Mouse (Mus musculus) left cerebral cortex, adult 2 months (tissue): Measurements from ENCODE around the gene Dbr1. TPM values are rescaled to one million over a fixed set of nuclear protein-coding genes. Genes with fewer than 3 reads are reported as not detected.
A peak's percentile ranks its signal among the peaks of the same experiment; 100 is the strongest.

Source experiments
- DNase-seq, 2 experiments: peaks; one replicate each; pipeline ENCODE4 v3.0.0; 2021 to 2022; ENCODE audit warnings: low spot score in 2 of 2, mixed read lengths in 1 of 2; ENCODE audit errors: extremely low spot score in 1 of 2
- H3K27ac ChIP-seq: fragments of 200-600 bp; 2 replicates; pipeline ENCODE4 v1.8.1; 2022
- H3K4me3 ChIP-seq: fragments of 200-600 bp; 2 replicates; pipeline ENCODE4 v1.8.1; 2022
- CTCF ChIP-seq: fragments of 200-600 bp; IDR thresholded peaks from 2 replicates; pipeline ENCODE4 v1.8.1; 2022; ENCODE audit warnings: antibody characterized with exemption, mild to moderate bottlenecking, moderate library complexity
- intact Hi-C: fragments of 180-260 bp; cut with DNase I; formaldehyde crosslinking; loops from one replicate; pipeline ENCODE4 v1.15.1; 2025
- total RNA-seq, 2 experiments: library from RNA; stranded (reverse); gene quantifications; 2 replicates each; pipeline ENCODE4 v1.2.3; 2021

Dbr1 gene
- total RNA-seq, 2 experiments from 2014 or later = 14.2 to 15.9 TPM

DNA sequence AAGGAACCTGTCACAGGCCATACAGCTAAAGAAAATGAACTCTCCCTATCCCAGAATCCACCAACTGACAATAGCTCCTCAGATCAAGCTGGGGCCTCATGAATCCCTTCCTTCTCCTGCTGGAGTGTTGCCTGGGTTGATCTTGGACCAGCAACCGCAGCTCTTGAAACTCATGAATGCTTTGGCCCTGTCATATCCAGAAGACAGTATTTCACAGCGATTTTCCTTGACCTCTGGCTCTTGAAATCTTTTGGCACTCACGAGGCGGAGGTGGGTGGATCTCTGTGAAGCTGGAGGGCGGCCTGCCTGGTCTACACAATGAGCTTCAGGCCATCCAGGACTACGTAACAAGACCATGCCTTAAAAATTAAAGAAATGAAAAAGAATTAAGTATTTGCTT is 48.5 kb downstream of the Dbr1 start:
- Histone ChIP-seq H3K4me3 (no peak overlapping the region), H3K27ac (no peak overlapping the region)
- intact Hi-C loops = no loop called here
- no peak for DNase-seq
- no peak for TF ChIP-seq CTCF

DNA sequence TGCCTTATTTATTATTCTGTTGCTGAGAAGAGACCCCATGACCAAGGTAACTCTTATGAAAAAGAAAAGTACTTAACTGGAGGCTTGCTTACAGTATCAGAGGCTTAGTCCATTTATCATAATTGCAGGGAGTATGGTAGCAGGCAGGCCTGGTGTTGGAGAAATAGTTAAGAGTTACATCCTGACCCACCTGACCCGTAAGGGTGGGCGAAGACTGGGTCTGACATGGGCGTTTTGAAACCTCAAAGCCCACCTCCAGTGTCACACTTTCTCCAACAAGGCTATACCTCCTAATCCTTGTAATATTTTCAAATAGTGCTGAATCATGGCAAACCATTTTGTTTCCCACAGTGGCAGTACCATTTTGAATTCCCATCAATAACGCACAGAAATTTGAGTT is 53.0 kb downstream of the Dbr1 start:
- TF ChIP-seq CTCF = no peak
- Histone ChIP-seq H3K4me3 (no peak overlapping the region; the same call in 1 of the 2 replicates), H3K27ac (peak overlapping the region; percentile 99)
- intact Hi-C loops = loop anchor here (2.0 kb wide), 1 partner anchor 42 kb away; no protein-coding TSS in a partner anchor
- DNase-seq = no peak

DNA sequence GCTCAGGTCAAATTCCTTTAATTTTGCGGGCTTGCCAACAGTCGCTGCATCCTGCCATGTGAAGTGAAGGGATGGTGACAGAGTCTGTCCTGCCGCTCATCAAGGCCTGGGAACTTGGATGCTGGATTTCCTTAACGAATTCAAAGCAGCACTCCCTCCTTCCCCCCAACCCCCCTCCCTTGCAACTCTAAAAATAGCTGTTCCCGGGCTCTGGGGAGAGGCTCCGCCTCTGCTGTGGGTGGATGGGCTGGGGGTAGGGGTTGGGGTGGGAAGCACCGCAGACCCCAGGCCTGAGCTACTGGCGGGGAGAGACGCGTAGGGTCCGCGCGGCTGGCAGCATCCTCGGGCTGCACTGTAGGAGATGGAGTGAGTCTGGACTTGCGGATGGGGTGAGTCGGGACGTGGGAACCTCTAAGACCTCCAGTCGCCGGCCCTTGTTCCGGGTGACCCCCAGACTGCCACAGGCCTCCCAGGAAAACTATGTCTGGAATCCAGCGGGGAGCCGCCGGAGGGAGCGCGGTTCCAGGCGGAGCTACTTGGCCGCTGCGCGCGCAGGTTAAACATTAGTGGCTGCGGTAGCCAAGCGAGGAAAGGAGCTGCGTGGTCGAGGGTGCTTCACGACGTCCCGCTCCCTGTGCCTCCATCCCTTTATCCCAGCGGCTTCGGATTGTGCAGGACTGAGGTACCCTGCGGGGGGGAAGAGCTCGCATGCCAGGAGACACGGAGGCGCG is 53.8 kb downstream of the Dbr1 start, which contains the start of gene Dzip1l:
Gene Dzip1l (plus strand): TSS at position 216 of the 731 bp plus-strand sequence.
- Histone ChIP-seq H3K27ac (peak within 1 kb of the TSS; percentile 99), H3K4me3 (peak within 1 kb of the TSS; percentile 80)
- intact Hi-C loops = loop anchor here (2.0 kb wide), 1 partner anchor 43 kb away; no protein-coding TSS in a partner anchor
- DNase-seq = peak; percentile 75 to 79
- TF ChIP-seq CTCF = no peak

DNA sequence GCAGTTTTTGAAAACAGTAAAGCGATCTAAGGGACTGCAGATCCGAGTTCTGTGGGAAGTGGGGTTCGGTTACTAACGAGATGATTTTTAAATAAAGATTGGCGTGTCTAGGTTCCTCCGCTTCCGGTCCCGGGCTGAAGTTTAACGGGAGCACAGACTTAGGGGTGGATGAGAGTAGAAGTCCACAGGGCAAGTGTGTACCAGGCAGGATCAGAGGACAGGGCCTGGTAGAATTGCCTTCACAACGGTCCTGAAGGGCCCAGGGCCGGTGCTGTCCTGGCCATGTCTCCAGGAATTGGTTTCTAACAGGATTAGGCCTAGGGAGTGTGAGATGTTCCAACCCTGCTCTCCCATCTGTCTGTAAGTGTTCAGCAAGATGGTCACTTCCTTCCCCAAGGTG is 54.5 kb downstream of the Dbr1 start:
- Histone ChIP-seq H3K4me3 (peak overlapping the region; percentile 80), H3K27ac (peak overlapping the region; percentile 99)
- no peak for TF ChIP-seq CTCF
- peak in 1 of 2 experiments; percentile 23 for DNase-seq
- intact Hi-C loops = no loop called here

DNA sequence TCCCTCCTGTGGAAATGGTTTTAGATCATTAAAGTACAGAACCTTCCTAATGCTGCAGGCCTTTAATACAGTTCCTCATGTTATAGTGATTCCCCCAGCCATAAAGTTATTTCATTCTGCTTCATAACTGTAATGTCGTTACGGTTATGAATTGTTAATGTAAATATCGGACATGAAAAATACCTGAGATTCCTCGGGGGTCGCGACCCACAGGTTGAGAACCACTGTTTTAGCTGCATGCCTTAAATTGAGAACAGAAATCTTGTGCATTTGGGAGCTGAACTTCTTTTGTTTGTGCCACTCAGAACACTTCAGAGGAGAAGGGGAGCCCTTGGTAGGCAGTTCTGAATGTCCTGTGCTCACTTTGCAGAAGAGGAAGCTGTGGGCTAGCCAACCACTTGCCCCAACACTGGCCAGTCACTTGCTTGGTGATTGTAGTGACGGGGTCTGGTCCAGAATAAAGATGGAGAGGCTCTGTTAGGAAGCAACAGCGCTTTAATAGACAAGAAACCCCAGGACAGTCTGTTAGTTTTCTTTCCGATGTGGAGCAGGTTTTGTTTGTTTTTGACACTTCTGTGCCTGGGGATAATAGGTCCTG is 55.0 kb downstream of the Dbr1 start:
- Histone ChIP-seq H3K4me3 (peak overlapping the region; percentile 80), H3K27ac (peak overlapping the region; percentile 99)
- no peak for TF ChIP-seq CTCF
- intact Hi-C loops = no loop called here
- no peak for DNase-seq

DNA sequence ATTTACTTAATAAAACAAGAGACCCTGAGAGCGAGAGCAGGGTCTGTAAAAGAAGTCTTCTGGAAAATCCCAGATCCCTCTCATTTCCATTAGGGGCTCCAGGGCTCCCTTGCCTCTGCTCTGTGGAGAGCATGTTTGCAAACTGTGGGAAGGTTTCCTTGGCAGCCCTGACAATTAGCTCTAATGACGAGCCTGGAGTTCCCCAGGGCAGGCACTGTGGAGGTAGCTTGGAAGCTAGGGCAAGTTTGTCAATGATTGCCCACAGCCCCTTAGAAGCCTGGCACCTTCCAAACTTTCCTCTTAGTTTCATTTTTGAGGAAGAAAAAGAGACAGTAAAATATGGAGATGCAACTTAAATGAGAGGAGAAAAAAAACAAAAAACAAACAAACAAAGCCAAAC is 56.2 kb downstream of the Dbr1 start:
- H3K27ac ChIP-seq = peak overlapping the region; percentile 50
- H3K4me3 ChIP-seq = peak overlapping the region; percentile 9; the same call in 1 of the 2 replicates
- TF ChIP-seq CTCF = no peak
- DNase-seq = no peak
- intact Hi-C loops = no loop called here

DNA sequence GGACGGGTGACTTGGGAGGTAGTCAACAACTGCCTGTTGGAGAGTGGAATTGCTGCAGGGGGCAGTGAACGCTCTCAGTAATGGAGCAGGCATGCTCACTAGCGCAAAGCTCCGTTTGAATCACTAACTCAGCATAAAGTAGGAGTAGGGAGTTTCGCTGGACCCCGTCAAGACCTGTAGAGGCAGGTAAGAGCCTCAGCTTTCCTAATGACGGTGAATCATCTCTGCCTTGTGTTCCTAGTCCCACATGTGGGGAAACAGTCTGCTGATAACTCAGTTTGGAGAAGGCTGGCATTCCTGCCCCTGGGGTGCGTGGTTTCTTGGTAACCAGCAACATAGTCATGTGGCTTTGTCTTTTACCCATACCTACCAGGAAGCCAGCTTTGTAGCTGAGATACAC is 56.7 kb downstream of the Dbr1 start:
- Histone ChIP-seq H3K4me3 (no peak overlapping the region; the same call in 1 of the 2 replicates), H3K27ac (no peak overlapping the region)
- intact Hi-C loops = no loop called here
- no peak for DNase-seq
- TF ChIP-seq CTCF = peak; percentile 9; the same call in 1 of the 2 replicates

Other genes with a start within 250 kb of the Dbr1 start
- 1 to 10 TPM; 1.7 to 2.1 TPM for gene Esyt3, start 217.2 kb upstream of the Dbr1 start, total RNA-seq
- 100 to 1,000 TPM; 166 TPM for gene Mras, start 138.4 kb upstream of the Dbr1 start, total RNA-seq
- not detected for gene Nme9, start 124.3 kb upstream of the Dbr1 start, total RNA-seq
- gene Armc8, start 6.9 kb upstream of the Dbr1 start, total RNA-seq = 10 to 100 TPM; 52.5 to 54.9 TPM
- under 1 TPM in 1 of 2 experiments, not detected in 1; 0.21 TPM for gene A4gnt, start 36.7 kb downstream of the Dbr1 start, total RNA-seq
- 10 to 100 TPM; 32.4 to 33.8 TPM for gene Dzip1l, start 53.7 kb downstream of the Dbr1 start, total RNA-seq
- gene Cldn18, start 141.5 kb downstream of the Dbr1 start, total RNA-seq = not detected